Mouse (Mus musculus) lung, postnatal 0 days (tissue): Measurements from ENCODE around the gene Pde4d. TPM values are rescaled to one million over a fixed set of nuclear protein-coding genes. Genes with fewer than 3 reads are reported as not detected.

ENCODE experiments used
- ATAC-seq: fragments of 200-750 bp; cut with Nextera tagmentation; 2 replicates; pipeline ENCODE4 v1.8.0; 2017; ENCODE audit warnings: moderate library complexity
- DNase-seq: peaks from one replicate; pipeline ENCODE4 v3.0.0-alpha.2; 2016; ENCODE audit warnings: low spot score
- H3K27ac ChIP-seq: fragments of 300-500 bp; sonication (generic); 2 replicates; pipeline ENCODE4 v1.5.1; 2014; ENCODE audit warnings: antibody characterized with exemption, mild to moderate bottlenecking, low read length, mixed read lengths
- H3K27me3 ChIP-seq: fragments of 300-500 bp; sonication (generic); replicated peaks from 2 replicates; pipeline ENCODE4 v1.6.1; 2014; ENCODE audit warnings: low read length, mixed read lengths; ENCODE audit not compliant: insufficient read depth
- H3K36me3 ChIP-seq: fragments of 300-500 bp; sonication (generic); 2 replicates; pipeline ENCODE4 v1.6.1; 2014; ENCODE audit warnings: low read length, mixed read lengths; ENCODE audit not compliant: insufficient read depth
- H3K4me1 ChIP-seq: fragments of 300-500 bp; sonication (generic); 2 replicates; pipeline ENCODE4 v1.6.1; 2014; ENCODE audit warnings: antibody characterized with exemption, low read depth, low read length, mixed read lengths; ENCODE audit not compliant: insufficient read depth
- H3K4me2 ChIP-seq: fragments of 300-500 bp; sonication (generic); replicated peaks from 2 replicates; pipeline ENCODE4 v1.6.1; 2014; ENCODE audit warnings: low read depth, mild to moderate bottlenecking, low read length, moderate library complexity, mixed read lengths
- H3K4me3 ChIP-seq: fragments of 300-500 bp; sonication (generic); 2 replicates; pipeline ENCODE4 v1.5.1; 2014; ENCODE audit warnings: low read depth, low read length
- H3K9ac ChIP-seq: fragments of 300-500 bp; sonication (generic); replicated peaks from 2 replicates; pipeline ENCODE4 v1.6.1; 2014; ENCODE audit warnings: low read depth, mild to moderate bottlenecking
- H3K9me3 ChIP-seq: fragments of 300-500 bp; sonication (generic); 2 replicates; pipeline ENCODE4 v1.6.1; 2016; ENCODE audit warnings: low read length, mixed read lengths
- CTCF ChIP-seq: IDR thresholded peaks from 2 replicates; pipeline ENCODE4 v1.5.1; 2016; ENCODE audit warnings: antibody characterized with exemption, mild to moderate bottlenecking
- EP300 ChIP-seq: IDR thresholded peaks from 2 replicates; pipeline ENCODE4 v1.6.1; 2016; ENCODE audit warnings: antibody characterized with exemption, mild to moderate bottlenecking, control low read depth
- WGBS: fragments of 180-500 bp; shearing (Covaris S2); extraction: QIAGEN DNeasy Blood & Tissue Kit; methylation state at CpG from one replicate; pipeline ENCODE4 v1.1.7; 2014; 5-methylcytosine and 5-hydroxymethylcytosine counted together
- polyA plus RNA-seq: library from polyadenylated mRNA; unstranded; fragments of >200 nt; fragmentation: Nextera tagmentation; extraction: Ambion mirVana; gene quantifications from 2 replicates; pipeline ENCODE4 v1.2.1, GENCODE M21; 2015

The Pde4d gene
- polyA plus RNA-seq, 1 experiment from 2014 or later: 19.7 TPM

DNA sequence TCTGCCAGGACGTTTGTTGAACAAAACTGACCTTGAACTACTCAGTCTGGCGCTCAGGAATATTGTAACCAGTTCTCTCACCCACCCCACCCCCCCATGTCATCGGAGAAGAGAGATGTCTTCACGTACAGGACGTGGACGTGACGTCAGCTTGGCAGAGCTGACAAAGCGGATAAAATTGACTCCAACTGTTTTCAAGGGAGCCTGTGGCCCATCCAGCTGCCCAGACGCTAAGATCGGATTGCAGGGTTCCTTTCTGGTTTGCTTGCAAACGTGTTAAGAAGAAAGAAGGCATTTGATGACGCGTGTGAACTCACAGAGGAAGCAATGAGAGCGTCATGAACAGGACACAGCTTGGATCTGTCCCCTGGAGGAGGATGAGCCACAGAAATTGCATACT is 1501.7 kb downstream of the Pde4d start:
- TF ChIP-seq CTCF: no peak
- no peak for TF ChIP-seq EP300
- Histone ChIP-seq H3K27me3 (no peaks in the 10 kb centered on the region), H3K4me2 (no peak overlapping the region), H3K36me3 (peaks cover 22% of the 10 kb centered on the region), H3K9ac (no peak overlapping the region), H3K4me3 (no peak overlapping the region), H3K27ac (no peak overlapping the region), H3K9me3 (no peaks in the 10 kb centered on the region), H3K4me1 (no peaks in the 10 kb centered on the region)
- 56% methylated on average over 14 of the region's 14 CpGs for WGBS
- DNase-seq (peak; percentile 47), ATAC-seq (peak; percentile 16; the same call in 1 of the 2 replicates)

DNA sequence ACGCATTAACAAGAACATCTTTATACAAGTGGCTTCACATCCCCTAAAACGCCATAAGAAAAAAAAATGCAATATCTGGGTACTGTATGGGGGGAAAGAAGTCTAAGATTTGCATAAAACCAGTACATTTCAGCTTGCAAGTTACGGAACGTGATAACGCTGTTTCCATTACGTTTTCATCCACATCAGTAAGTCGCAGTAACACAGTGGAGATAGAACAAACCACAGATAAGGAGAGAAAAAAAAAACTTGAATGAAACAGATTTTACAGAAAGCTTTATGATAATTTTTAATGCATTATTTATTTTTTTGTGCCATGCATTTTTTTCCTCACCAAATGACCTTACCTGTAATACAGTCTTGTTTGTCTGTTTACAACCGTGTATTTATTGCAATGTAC is 1504.4 kb downstream of the Pde4d start:
- Histone ChIP-seq H3K4me3 (no peak overlapping the region), H3K27ac (no peak overlapping the region), H3K4me2 (no peak overlapping the region), H3K9ac (no peak overlapping the region), H3K27me3 (no peaks in the 10 kb centered on the region), H3K4me1 (no peaks in the 10 kb centered on the region), H3K36me3 (peaks cover 14% of the 10 kb centered on the region), H3K9me3 (no peaks in the 10 kb centered on the region)
- ATAC-seq: no peak
- no peak for DNase-seq
- 89% methylated on average over 8 of the region's 8 CpGs for WGBS
- TF ChIP-seq EP300: no peak
- TF ChIP-seq CTCF: no peak

DNA sequence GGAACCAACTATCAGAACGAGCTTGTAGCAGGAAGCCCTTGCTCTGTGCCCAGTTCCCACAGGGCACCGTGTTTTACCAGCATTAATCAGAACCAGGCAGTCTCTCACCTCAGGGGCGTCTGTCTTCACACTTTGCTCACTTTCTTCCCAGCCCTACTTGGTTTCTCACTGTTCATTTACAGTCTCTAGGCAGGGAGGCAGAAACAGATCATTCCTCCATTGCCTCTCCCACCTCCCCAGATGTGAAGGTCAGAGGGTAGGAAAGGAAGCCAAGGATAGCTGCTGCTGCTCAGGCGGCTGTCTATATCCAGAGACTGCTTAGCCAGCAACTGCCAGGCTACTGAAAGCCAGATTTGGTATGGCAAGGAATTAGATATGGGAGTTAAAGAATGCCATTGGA is 1508.2 kb downstream of the Pde4d start:
- Histone ChIP-seq H3K4me1 (no peaks in the 10 kb centered on the region), H3K9ac (no peak overlapping the region), H3K4me2 (no peak overlapping the region), H3K27ac (no peak overlapping the region), H3K9me3 (no peaks in the 10 kb centered on the region), H3K27me3 (no peaks in the 10 kb centered on the region), H3K36me3 (0 out of 2 replicates have a peak, but pooled peaks cover 4% of the 10 kb centered on the region), H3K4me3 (no peak overlapping the region)
- DNase-seq (no peak), ATAC-seq (no peak)
- WGBS: 53% methylated on average over 4 of the region's 4 CpGs
- TF ChIP-seq CTCF (no peak), EP300 (no peak)

DNA sequence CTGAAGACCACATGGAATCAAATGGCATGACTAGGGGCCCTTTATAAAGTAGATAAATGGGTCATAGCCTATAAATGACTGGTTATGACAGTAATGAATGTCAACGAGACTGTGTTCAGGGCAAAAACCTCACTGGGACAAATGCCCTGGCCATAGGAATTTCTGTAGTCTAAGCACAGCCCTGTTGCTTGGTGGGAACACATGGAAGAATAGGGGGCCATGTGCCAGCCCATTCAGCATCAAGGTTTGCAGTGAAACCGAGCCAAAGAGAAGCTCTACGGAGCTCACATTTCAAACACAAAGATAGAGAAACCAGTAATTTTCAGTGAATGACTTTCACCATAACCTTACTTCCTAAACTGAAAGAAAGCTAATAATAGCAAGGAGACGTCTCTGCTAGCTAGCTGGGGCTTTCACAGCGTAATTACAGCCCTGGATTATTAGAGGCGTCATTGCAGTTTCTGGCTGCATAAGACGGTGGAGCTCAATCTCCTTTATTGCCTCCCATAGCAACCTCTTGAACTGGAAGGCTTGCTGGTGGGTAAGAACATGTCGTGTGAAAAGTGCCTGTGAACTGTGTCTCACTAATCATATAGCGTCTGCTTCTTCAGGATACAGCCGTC is 1533.2 kb downstream of the Pde4d start:
- H3K4me1 ChIP-seq: no peaks in the 10 kb centered on the region
- no peaks in the 10 kb centered on the region for H3K27me3 ChIP-seq
- H3K27ac ChIP-seq: no peak overlapping the region
- ATAC-seq (no peak), DNase-seq (no peak)
- no peaks in the 10 kb centered on the region for H3K9me3 ChIP-seq
- H3K9ac ChIP-seq: no peak overlapping the region
- WGBS: 74% methylated on average over 10 of the region's 10 CpGs
- TF ChIP-seq EP300: no peak
- no peak for TF ChIP-seq CTCF
- H3K36me3 ChIP-seq: no peaks in the 10 kb centered on the region
- no peak overlapping the region for H3K4me2 ChIP-seq
- no peak overlapping the region for H3K4me3 ChIP-seq

DNA sequence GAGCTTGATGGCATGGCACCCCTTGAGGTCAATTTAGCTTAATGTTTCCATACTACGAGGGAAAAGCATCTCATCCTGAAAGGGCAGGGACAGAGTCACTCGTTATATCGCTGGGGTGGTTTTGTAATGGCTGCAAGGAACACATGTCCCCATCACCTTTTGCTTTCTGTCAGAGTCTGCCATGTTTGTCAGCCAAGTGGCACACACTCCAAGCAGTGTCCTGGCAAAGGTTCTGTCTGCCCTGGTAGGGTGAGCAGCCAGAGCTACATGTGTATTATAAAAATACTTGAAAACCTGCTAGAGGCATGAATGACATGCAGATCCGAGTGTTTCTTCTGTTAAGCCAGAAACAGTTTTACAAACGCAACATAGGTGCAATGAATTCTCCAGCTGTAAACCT is 1535.7 kb downstream of the Pde4d start:
- no peaks in the 10 kb centered on the region for H3K9me3 ChIP-seq
- no peaks in the 10 kb centered on the region for H3K27me3 ChIP-seq
- DNase-seq (no peak), ATAC-seq (no peak)
- no peak overlapping the region for H3K9ac ChIP-seq
- no peak for TF ChIP-seq EP300
- no peak for TF ChIP-seq CTCF
- no peak overlapping the region for H3K4me2 ChIP-seq
- no peak overlapping the region for H3K27ac ChIP-seq
- no peak overlapping the region for H3K4me3 ChIP-seq
- WGBS: 77% methylated on average over 5 of the region's 5 CpGs
- H3K4me1 ChIP-seq: no peaks in the 10 kb centered on the region
- no peaks in the 10 kb centered on the region for H3K36me3 ChIP-seq

DNA sequence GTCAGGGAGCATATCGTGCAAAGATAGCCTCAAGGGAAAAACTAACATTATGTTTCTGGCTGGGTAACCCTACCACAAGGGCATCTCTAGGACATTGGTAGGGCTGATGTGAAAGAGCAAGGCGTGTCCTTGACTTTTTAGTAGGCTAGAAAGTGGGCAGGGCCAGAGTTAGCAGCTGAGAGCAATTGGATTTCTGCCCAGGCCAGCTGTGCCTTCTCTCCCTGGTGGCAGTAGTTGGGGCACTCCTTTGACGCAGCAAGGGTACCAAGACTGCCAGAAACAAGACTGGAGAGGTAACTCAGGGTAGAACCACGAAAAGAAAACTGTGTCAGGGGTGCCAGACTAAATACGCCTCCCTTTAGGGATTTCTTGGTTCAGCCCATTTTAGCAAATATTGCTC is 1536.1 kb downstream of the Pde4d start:
- Histone ChIP-seq H3K27ac (no peak overlapping the region), H3K9ac (no peak overlapping the region), H3K4me2 (no peak overlapping the region), H3K27me3 (no peaks in the 10 kb centered on the region), H3K4me3 (no peak overlapping the region), H3K36me3 (no peaks in the 10 kb centered on the region), H3K9me3 (no peaks in the 10 kb centered on the region), H3K4me1 (no peaks in the 10 kb centered on the region)
- TF ChIP-seq EP300 (no peak), CTCF (no peak)
- ATAC-seq: peak; percentile 70
- 52% methylated on average over 5 of the region's 5 CpGs for WGBS
- peak; percentile 56 for DNase-seq
